Mouse (Mus musculus) cerebellum, adult 11-12 months (tissue): ENCODE results near the gene Stk39.
A peak's percentile ranks its signal among the peaks of the same experiment; 100 is the strongest.

Source experiments
- DNase-seq: peaks from one replicate; pipeline ENCODE4 v3.0.0; 2022

Gene Stk39

GRCm38 (mm10) chr2:68457455-68458032, 14.5 kb downstream of the Stk39 start:
- no peak for DNase-seq

- DNase-seq, result no peak
These were observed 15.2 kb downstream of the Stk39 start for GRCm38 (mm10) chr2:68456899-68457298.

- DNase-seq, result no peak
These were observed 19.7 kb downstream of the Stk39 start for GRCm38 (mm10) chr2:68452379-68452778.

GRCm38 (mm10) chr2:68448035-68448434, 24.0 kb downstream of the Stk39 start:
- DNase-seq, result no peak

GRCm38 (mm10) chr2:68443141-68443540, 28.9 kb downstream of the Stk39 start:
- no peak for DNase-seq

GRCm38 (mm10) chr2:68442113-68442717, 29.9 kb downstream of the Stk39 start:
- no peak for DNase-seq

GRCm38 (mm10) chr2:68439614-68440013, 32.5 kb downstream of the Stk39 start:
- peak; percentile 44 for DNase-seq

GRCm38 (mm10) chr2:68437920-68438319, 34.1 kb downstream of the Stk39 start:
- DNase-seq, result no peak

- no peak for DNase-seq
These were observed 34.9 kb downstream of the Stk39 start for GRCm38 (mm10) chr2:68437216-68437615.

- no peak for DNase-seq
These were observed 35.8 kb downstream of the Stk39 start for GRCm38 (mm10) chr2:68436305-68436704.

GRCm38 (mm10) chr2:68435494-68436255, 36.4 kb downstream of the Stk39 start:
- DNase-seq, result no peak

GRCm38 (mm10) chr2:68434997-68435396, 37.1 kb downstream of the Stk39 start:
- no peak for DNase-seq

GRCm38 (mm10) chr2:68434576-68434975, 37.5 kb downstream of the Stk39 start:
- DNase-seq, result no peak

- no peak for DNase-seq
These were observed 38.2 kb downstream of the Stk39 start for GRCm38 (mm10) chr2:68433736-68434312.

- no peak for DNase-seq
These were observed 39.2 kb downstream of the Stk39 start for GRCm38 (mm10) chr2:68432834-68433233.

- DNase-seq, result no peak
These were observed 40.8 kb downstream of the Stk39 start for GRCm38 (mm10) chr2:68431024-68431962.

- no peak for DNase-seq
These were observed 41.6 kb downstream of the Stk39 start for GRCm38 (mm10) chr2:68430493-68430892.

GRCm38 (mm10) chr2:68429436-68429835, 42.6 kb downstream of the Stk39 start:
- DNase-seq, result no peak

- no peak for DNase-seq
These were observed 45.0 kb downstream of the Stk39 start for GRCm38 (mm10) chr2:68426977-68427577.

GRCm38 (mm10) chr2:68426074-68426473, 46.0 kb downstream of the Stk39 start:
- no peak for DNase-seq

GRCm38 (mm10) chr2:68421002-68421401, 51.1 kb downstream of the Stk39 start:
- no peak for DNase-seq

GRCm38 (mm10) chr2:68420223-68420622, 51.8 kb downstream of the Stk39 start:
- no peak for DNase-seq
